Mouse (Mus musculus): Measurements from ENCODE around the gene Lrrc31. TPM values are rescaled to one million over a fixed set of nuclear protein-coding genes. Genes with fewer than 3 reads are reported as not detected.
"Not testable (repeated sequence)": the region's sequence is repeated elsewhere in the genome, so short reads cannot be mapped to it uniquely, and the experiment has no call there.

Gene Lrrc31
- polyA plus RNA-seq (2015; fragmentation: Nextera tagmentation; extraction: Ambion mirVana), result 1.3 and 1.9 TPM in 2 replicates

- not testable (repeated sequence) for H3K4me2 ChIP-seq (replicated peaks)
- WGBS, result 72% methylated on average over 6 of the region's 6 CpGs
These were observed at the start of gene Lrrc31 for GRCm38 (mm10) chr3:30699711-30700505. TSS of gene Lrrc31 (minus strand) at chr3:30699843.

DNA sequence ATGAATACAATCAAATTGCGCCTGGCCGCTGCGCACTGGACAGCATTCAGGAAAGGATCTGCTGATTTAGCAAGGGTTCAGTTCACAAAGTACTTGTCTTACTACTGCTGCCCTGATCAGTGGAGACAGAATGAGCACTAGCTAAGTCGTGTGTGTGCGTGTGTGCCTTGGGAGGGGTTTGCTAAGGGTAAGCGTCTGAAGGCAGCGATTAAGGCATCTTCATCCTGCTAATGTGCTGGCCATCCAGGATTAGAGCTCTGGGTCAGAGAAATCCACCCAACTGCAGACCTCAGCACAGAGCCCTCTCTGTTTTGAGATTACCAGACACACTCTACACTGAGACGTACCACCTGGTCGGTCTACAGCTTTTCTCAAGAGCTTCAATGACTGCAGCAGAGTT is 48.7 kb upstream of the Lrrc31 start:
- no peak overlapping the region for H3K27ac ChIP-seq
- no peaks in the 10 kb centered on the region for H3K27me3 ChIP-seq (replicated peaks)
- H3K9me3 ChIP-seq, result no peaks in the 10 kb centered on the region
- H3K9ac ChIP-seq, result no peak overlapping the region
- peak; percentile 55; the same call in 1 of the 2 replicates for ATAC-seq
- 65% methylated on average over 9 of the region's 9 CpGs for WGBS
- no peak overlapping the region for H3K4me2 ChIP-seq (replicated peaks)
- H3K4me1 ChIP-seq (replicated peaks), result 0 out of 2 replicates have a peak, but pooled peaks cover 3% of the 10 kb centered on the region
- H3K36me3 ChIP-seq, result no peaks in the 10 kb centered on the region
- H3K4me3 ChIP-seq (replicated peaks), result no peak overlapping the region

More at GRCm38 (mm10) chr3:30699711-30700505, at the start of gene Lrrc31:
- not testable (repeated sequence) for H3K9me3 ChIP-seq; H3K27ac ChIP-seq; H3K4me3 ChIP-seq (replicated peaks); H3K36me3 ChIP-seq; H3K9ac ChIP-seq; H3K27me3 ChIP-seq (replicated peaks); H3K4me1 ChIP-seq (replicated peaks)
- ATAC-seq, result peak; percentile 66; the same call in 1 of the 2 replicates

GRCm38 (mm10) chr3:30746006-30746405 is 46.4 kb upstream of the Lrrc31 start, which contains the start of gene Samd7:
TSS of gene Samd7 (plus strand) at chr3:30746293.
- Histone ChIP-seq H3K4me1 (replicated peaks) (0 out of 2 replicates have a peak, but pooled peaks cover 3% of the 10 kb centered on the region), H3K27ac (no peak within 1 kb of the TSS), H3K27me3 (replicated peaks) (no peaks in the 10 kb centered on the region), H3K4me2 (replicated peaks) (no peak within 1 kb of the TSS), H3K9me3 (no peaks in the 10 kb centered on the region), H3K36me3 (no peaks in the 10 kb centered on the region), H3K9ac (no peak within 1 kb of the TSS), H3K4me3 (replicated peaks) (no peak within 1 kb of the TSS)
- 67% methylated on average over 7 of the region's 7 CpGs for WGBS
- no peak for ATAC-seq

- Histone ChIP-seq H3K4me3 (replicated peaks) (no peak overlapping the region), H3K36me3 (no peaks in the 10 kb centered on the region), H3K4me2 (replicated peaks) (no peak overlapping the region), H3K9ac (no peak overlapping the region), H3K9me3 (no peaks in the 10 kb centered on the region), H3K27me3 (replicated peaks) (no peaks in the 10 kb centered on the region), H3K27ac (no peak overlapping the region), H3K4me1 (replicated peaks) (no peaks in the 10 kb centered on the region)
- 86% methylated on average over 7 of the region's 7 CpGs for WGBS
- ATAC-seq, result no peak
These were observed 43.2 kb upstream of the Lrrc31 start for GRCm38 (mm10) chr3:30742891-30743290.

DNA sequence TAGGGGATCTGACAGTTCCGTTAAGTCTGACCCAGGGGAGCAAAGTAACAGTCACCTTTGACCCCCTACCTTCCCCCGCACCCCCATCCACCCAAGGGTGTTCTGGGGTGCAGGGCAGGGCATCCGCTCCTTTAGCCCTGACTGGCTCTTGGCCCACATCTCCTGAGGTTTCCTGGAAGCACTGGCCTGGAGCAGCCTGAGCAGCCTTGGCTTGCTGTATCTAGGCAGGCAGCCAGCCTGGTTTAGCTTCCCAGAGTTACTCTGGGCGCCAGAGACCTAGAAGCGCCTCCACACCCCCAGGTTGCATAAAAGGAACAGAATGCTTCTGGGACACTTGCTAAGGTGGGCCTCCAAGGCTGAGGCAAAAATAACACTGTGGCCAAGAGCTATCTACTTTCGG is 41.7 kb upstream of the Lrrc31 start:
- Histone ChIP-seq H3K9ac (no peak overlapping the region), H3K27me3 (replicated peaks) (no peaks in the 10 kb centered on the region), H3K27ac (no peak overlapping the region), H3K4me2 (replicated peaks) (no peak overlapping the region), H3K36me3 (no peaks in the 10 kb centered on the region), H3K4me3 (replicated peaks) (no peak overlapping the region), H3K4me1 (replicated peaks) (no peaks in the 10 kb centered on the region), H3K9me3 (no peaks in the 10 kb centered on the region)
- WGBS, result 85% methylated on average over 6 of the region's 6 CpGs
- ATAC-seq, result no peak

GRCm38 (mm10) chr3:30736809-30737208 is 37.2 kb upstream of the Lrrc31 start:
- no peak overlapping the region for H3K27ac ChIP-seq
- H3K4me1 ChIP-seq (replicated peaks), result no peaks in the 10 kb centered on the region
- H3K9ac ChIP-seq, result no peak overlapping the region
- no peak overlapping the region for H3K4me3 ChIP-seq (replicated peaks)
- H3K4me2 ChIP-seq (replicated peaks), result no peak overlapping the region
- no peaks in the 10 kb centered on the region for H3K27me3 ChIP-seq (replicated peaks)
- 78% methylated on average over 9 of the region's 9 CpGs for WGBS
- no peak for ATAC-seq
- H3K36me3 ChIP-seq, result no peaks in the 10 kb centered on the region
- no peaks in the 10 kb centered on the region for H3K9me3 ChIP-seq

GRCm38 (mm10) chr3:30729046-30729445 is 29.4 kb upstream of the Lrrc31 start:
- no peaks in the 10 kb centered on the region for H3K4me1 ChIP-seq (replicated peaks)
- H3K9ac ChIP-seq, result no peak overlapping the region
- no peak overlapping the region for H3K4me2 ChIP-seq (replicated peaks)
- 83% methylated on average over 5 of the region's 5 CpGs for WGBS
- H3K36me3 ChIP-seq, result no peaks in the 10 kb centered on the region
- H3K4me3 ChIP-seq (replicated peaks), result no peak overlapping the region
- H3K27ac ChIP-seq, result no peak overlapping the region
- no peaks in the 10 kb centered on the region for H3K27me3 ChIP-seq (replicated peaks)
- ATAC-seq, result no peak
- H3K9me3 ChIP-seq, result no peaks in the 10 kb centered on the region

GRCm38 (mm10) chr3:30727209-30727608 is 27.6 kb upstream of the Lrrc31 start:
- WGBS, result 74% methylated on average over 4 of the region's 4 CpGs
- Histone ChIP-seq H3K36me3 (no peaks in the 10 kb centered on the region), H3K27ac (no peak overlapping the region), H3K9ac (no peak overlapping the region), H3K4me3 (replicated peaks) (no peak overlapping the region), H3K9me3 (no peaks in the 10 kb centered on the region), H3K27me3 (replicated peaks) (no peaks in the 10 kb centered on the region), H3K4me1 (replicated peaks) (no peaks in the 10 kb centered on the region), H3K4me2 (replicated peaks) (no peak overlapping the region)
- ATAC-seq, result no peak

DNA sequence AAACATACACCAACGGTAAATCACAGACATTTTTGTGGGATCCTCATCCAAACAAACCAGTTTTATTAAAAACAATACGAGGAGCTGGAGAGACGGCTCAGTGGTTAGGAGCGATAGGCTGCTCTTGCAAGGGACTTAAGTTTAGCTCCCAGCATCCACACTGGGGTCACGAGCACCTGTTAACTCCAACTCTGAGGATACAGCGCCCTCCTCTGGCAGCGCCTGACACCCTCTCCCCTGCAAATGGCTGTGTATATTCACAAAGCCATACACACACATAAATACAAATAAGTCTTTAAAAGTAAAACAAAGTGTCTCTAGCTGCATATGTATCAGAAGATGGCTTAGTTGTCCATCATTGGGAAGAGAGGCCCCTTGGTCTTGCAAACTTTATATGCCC is 25.9 kb upstream of the Lrrc31 start:
- H3K4me2 ChIP-seq (replicated peaks), result no peak overlapping the region
- H3K27me3 ChIP-seq (replicated peaks), result no peaks in the 10 kb centered on the region
- H3K27ac ChIP-seq, result no peak overlapping the region
- H3K36me3 ChIP-seq, result no peaks in the 10 kb centered on the region
- WGBS, result 63% methylated on average over 7 of the region's 7 CpGs
- H3K4me3 ChIP-seq (replicated peaks), result no peak overlapping the region
- no peaks in the 10 kb centered on the region for H3K9me3 ChIP-seq
- no peaks in the 10 kb centered on the region for H3K4me1 ChIP-seq (replicated peaks)
- no peak for ATAC-seq
- no peak overlapping the region for H3K9ac ChIP-seq

- no peaks in the 10 kb centered on the region for H3K9me3 ChIP-seq
- H3K36me3 ChIP-seq, result no peaks in the 10 kb centered on the region
- no peak overlapping the region for H3K4me2 ChIP-seq (replicated peaks)
- no peaks in the 10 kb centered on the region for H3K4me1 ChIP-seq (replicated peaks)
- no peak overlapping the region for H3K27ac ChIP-seq
- no peaks in the 10 kb centered on the region for H3K27me3 ChIP-seq (replicated peaks)
- no peak overlapping the region for H3K9ac ChIP-seq
- no peak for ATAC-seq
- 71% methylated on average over 10 of the region's 10 CpGs for WGBS
- H3K4me3 ChIP-seq (replicated peaks), result no peak overlapping the region
These were observed 25.3 kb upstream of the Lrrc31 start for GRCm38 (mm10) chr3:30724848-30725465.

GRCm38 (mm10) chr3:30724105-30724824 is 24.6 kb upstream of the Lrrc31 start:
- Histone ChIP-seq H3K9ac (no peak overlapping the region), H3K36me3 (no peaks in the 10 kb centered on the region), H3K27me3 (replicated peaks) (no peaks in the 10 kb centered on the region), H3K4me3 (replicated peaks) (no peak overlapping the region), H3K4me1 (replicated peaks) (no peaks in the 10 kb centered on the region), H3K9me3 (no peaks in the 10 kb centered on the region), H3K4me2 (replicated peaks) (no peak overlapping the region), H3K27ac (no peak overlapping the region)
- 70% methylated on average over 10 of the region's 10 CpGs for WGBS
- no peak for ATAC-seq

- WGBS, result 38% methylated on average over 5 of the region's 5 CpGs
- H3K4me3 ChIP-seq (replicated peaks), result no peak overlapping the region
- no peak overlapping the region for H3K9ac ChIP-seq
- no peak overlapping the region for H3K27ac ChIP-seq
- no peak for ATAC-seq
- no peaks in the 10 kb centered on the region for H3K27me3 ChIP-seq (replicated peaks)
- H3K4me2 ChIP-seq (replicated peaks), result no peak overlapping the region
- H3K9me3 ChIP-seq, result no peaks in the 10 kb centered on the region
- H3K36me3 ChIP-seq, result no peaks in the 10 kb centered on the region
- H3K4me1 ChIP-seq (replicated peaks), result no peaks in the 10 kb centered on the region
These were observed 23.5 kb upstream of the Lrrc31 start for GRCm38 (mm10) chr3:30723179-30723578.
